Mouse (Mus musculus) adrenal gland, adult 18-20 months (tissue): ENCODE data around the gene Slc8a3. TPM values are rescaled to one million over a fixed set of nuclear protein-coding genes. Genes with fewer than 3 reads are reported as not detected.
"Not testable (repeated sequence)": the region's sequence is repeated elsewhere in the genome, so short reads cannot be mapped to it uniquely, and the experiment has no call there.

ENCODE experiments used
- DNase-seq, 2 experiments: peaks; one replicate each; pipeline ENCODE4 v3.0.0; 2021 to 2022; ENCODE audit warnings: low spot score in 2 of 2
- long read RNA-seq, 2 experiments: library from polyadenylated mRNA; stranded (forward); transcript quantifications; one replicate each; pipeline ENCODE4 v2.0.0; 2021
- total RNA-seq, 2 experiments: library from RNA; stranded (reverse); gene quantifications; 1 replicate in 1 of 2; 2 replicates in 1 of 2; pipeline ENCODE4 v1.2.3; 2021

Slc8a3 gene
- under 1 TPM; 0.83 to 0.93 TPM for total RNA-seq
- long read RNA-seq, experiment 1, result 0 reads
- long read RNA-seq, experiment 2, result 0 reads

DNA sequence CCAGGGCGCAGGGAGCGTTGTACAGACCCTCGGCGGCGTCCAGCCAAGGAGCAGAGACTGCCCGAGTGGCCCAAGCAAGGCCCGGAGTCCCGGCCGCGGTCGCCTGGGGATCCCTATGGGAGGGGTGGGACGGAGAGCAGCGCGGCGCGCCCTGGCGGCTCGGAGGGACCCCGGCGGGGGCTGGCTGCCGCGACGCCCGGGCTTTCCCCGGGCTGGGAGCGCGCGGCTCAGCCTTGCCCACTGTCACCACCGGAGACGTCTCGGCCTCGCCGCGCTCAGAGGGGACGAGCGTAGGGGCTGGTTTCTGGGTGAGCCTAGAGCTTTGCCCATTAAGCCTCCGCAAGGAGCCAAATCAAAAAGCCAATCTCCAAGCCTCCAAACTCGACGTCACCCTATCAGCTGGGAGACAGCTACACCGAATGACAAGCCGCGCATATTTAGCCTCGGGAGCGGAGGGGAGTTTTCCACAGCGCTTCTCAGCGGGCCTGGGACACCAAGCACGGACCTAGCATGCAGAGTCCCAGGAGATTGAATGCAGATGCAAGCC, at the start of gene Slc8a3:
Gene Slc8a3 (minus strand): TSS at position 306 of the 547 bp plus-strand sequence.
- DNase-seq, result peak; percentile 23 to 24

DNA sequence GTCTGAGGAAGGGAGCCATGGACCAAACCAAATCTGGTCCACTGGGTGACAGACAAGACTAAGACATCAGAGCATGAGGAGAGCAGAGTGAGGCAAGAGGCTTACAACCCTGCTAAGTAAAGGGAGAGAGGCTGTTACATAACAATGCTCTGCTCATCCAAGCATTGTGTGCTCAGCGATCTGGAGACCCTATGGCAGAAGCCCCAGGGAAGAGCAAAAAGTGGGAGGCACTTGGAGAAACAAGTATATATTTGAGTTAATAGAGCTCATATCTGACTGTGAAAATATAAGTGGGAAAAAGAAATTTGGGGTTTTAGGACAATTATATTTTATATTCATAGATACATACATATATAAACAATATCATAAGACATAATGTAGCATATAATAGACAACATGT, 46.4 kb upstream of the Slc8a3 start, which contains the start of gene Gm4787:
Gene Gm4787 (minus strand): TSS at position 101 of the 400 bp plus-strand sequence.
- not testable (repeated sequence) for DNase-seq

DNA sequence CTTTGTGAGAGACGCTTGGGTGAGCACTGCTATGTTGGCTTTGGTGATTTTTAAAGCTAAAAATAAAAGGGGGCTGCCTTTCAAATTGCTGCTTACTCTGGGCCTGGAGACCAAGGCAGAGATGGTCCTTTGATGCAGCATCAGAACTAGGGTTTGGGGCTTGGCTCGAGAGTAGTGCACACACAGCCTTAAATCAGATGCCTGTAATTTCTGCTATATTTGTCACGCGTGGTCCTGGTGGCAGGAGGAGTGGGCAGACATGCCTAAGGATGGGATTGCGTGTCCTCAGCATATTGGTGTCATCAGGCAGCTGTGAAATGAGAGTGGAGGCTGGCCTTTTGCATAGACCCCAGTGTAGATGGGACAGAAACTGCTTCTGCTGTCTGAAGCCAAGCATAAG, 861 bp upstream of the Slc8a3 start:
- DNase-seq, result no peak

DNA sequence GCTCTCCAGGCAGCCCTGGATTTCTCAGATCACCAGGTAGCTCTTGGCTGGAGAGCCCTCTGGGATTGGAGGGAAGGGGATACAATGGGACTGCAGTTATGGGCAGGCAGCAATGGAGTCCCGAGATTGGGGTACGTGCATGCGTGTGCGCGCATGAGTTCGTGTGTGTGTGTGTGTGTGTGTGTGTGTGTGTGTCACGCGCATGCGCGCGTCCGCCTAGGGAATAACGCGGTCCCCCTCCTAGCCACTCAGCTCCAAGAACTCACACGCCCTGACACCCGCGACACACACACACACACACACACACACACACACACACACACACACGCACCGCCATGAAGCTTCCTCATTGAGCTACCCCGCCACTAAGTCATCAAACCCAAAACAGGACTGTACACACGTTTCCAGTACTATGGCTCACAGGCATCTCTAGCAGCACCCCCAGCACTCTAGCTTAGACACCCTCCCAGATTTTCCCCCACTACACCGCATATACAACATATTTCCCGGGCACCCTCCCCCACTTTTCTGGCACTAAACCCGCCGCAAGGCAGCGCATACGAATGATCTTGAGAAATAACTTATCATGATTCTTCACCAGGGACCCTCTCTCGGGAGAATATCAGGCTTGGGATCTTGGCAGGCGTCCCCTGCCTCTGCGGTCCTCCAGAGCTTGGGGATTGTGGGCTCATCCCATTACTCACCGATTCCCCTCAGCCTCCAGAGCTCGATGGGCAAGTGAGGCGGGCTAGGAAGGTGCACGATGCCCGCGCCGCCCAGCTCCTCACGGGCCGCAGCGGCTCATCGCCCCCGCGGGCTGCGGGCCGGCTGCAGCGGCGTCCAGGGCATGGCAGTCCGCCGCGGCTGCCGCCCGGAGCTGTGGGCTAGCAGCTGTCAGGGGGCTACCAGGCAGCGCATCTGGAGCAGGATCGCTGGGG, 774 bp downstream of the Slc8a3 start:
- peak; percentile 19 to 21 for DNase-seq

DNA sequence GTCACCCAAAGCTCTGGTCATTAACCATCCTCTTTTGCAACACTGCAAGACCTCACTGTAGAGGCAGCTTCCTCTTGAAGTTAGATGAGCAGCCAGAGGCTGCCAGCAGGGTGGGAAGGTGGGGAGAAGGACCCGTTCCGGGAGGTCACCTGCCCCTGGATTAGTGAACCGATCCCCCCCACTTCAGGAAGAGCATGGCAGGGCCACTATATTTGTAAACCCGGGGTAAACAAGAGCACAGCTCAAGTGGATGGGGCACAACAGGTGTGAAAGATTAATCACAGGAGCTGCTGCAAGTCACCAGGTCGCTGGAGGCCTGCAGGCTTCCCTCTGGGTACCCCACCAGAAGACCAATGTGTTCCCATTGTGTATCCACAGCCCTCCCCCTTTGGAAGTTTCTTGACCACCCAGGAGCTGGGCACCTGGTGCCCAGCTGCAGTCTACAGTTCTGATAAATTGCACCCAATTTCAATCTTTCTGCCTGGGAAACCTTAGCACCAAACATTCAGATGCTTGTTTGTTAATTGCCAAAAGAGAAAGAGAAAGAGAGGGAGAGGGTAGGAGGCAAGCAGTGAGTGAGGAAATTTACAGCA, 1.8 kb downstream of the Slc8a3 start:
- no peak for DNase-seq

DNA sequence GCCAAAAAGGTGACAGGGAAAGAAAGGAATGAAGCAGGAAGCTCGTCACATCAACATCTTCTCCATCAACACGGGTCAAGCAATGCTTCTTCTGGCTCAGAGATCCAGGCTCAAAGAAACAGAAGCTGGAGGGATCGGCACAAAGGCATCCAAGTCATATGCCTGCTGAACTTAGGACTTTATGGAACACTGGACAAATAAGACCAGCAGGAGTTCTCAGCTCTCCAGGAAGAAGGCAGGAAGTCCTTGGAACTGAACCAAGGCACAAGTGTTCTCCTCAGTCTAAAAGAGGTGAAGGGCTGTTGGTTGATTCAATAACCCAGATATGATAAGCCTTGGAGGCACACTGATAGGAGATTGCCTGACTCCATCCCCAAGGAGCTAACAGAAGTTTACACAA, 8.0 kb downstream of the Slc8a3 start:
- no peak for DNase-seq

DNA sequence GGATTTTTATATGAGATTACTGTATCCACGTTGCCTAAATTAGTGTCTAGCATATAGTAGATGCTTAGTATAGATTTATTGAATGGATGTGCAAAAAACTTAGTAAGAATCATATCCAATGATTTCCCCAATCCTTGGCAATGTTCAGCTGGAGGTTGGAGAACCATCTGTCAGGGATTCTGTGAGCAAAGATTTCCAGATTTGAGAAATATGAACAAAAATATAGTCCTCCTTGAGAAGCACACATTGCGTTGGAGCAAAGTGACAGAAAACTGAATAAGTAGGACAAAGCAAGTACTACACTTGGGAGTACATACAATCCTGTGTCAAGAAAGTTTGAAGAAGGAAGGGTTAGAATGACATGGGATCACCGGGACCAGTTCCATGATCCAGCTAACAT, 8.9 kb downstream of the Slc8a3 start:
- no peak for DNase-seq

DNA sequence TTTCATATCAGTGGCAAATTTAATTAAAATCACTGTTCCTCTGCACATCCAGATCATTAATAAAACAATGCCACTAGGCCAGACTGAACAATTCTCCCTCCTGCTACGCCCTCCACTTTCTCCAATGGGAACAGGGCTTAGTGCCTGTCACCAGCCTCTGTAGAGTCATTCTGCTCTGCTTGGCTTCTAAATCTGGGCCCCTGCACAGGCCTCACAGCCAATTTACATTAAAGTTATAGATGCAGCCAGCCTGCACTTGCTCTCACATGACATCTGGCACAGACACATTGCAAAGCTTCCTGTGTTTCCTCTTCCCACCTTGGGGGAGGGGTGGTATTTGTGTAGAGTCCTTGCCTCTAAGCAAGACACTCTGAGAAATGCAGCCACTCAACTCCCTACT, 12.0 kb downstream of the Slc8a3 start:
- no peak for DNase-seq

DNA sequence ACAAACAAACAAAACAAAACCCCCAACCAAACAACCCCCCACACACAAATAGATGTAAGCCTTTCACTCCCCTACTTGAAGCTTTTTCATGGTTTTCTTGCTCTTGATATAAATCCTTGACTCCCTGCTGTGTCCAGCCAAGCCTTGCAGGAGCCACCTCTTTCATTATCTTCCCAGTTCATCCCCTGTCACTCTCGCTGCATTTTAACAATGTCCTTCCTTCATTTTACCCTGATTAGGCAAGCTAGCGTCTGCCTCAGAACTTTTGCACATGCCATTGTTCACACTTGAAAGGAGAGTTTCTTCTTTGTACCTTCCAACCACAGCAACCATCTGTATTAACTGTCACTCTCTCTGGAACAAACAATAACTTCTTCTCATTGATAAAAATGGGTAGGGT, 15.2 kb downstream of the Slc8a3 start:
- DNase-seq, result no peak

DNA sequence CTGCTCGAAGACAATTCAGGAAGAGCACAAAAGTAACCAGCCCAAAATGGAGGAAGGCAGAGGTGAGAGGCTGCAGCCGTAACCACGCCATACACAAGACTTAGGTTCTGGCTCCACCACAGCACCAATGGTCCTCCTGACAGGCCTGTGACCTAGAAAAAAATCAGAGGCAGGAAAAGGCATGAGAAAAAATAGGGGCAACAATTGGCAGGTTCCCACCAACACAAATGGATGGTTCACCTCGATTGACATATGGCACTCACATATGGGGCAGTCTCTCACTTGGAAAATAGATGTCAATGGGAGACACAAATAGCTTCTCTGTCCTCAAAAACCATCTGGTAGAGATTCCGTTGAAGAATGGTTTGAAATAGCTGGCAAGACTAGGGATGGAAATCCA, 17.0 kb downstream of the Slc8a3 start:
- DNase-seq, result no peak

DNA sequence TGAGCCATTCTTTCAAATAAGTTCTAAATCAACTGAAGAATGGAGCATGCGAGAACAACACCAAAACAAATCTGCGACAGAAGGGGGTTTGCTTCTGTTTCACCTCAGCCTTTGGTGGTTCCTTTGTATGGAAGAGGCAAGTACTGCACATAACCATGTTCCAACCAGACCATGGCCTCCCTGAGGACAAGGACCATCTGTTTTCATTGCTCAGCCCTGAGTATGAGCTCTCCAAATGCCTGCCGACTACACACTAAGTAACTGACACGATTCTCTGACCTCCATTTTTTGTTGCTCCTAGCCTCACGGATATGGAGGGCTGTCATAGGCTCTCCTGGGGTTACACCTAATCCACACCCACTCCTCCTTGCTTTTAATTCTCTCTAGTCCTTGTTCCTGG, 29.4 kb downstream of the Slc8a3 start:
- DNase-seq, result no peak

DNA sequence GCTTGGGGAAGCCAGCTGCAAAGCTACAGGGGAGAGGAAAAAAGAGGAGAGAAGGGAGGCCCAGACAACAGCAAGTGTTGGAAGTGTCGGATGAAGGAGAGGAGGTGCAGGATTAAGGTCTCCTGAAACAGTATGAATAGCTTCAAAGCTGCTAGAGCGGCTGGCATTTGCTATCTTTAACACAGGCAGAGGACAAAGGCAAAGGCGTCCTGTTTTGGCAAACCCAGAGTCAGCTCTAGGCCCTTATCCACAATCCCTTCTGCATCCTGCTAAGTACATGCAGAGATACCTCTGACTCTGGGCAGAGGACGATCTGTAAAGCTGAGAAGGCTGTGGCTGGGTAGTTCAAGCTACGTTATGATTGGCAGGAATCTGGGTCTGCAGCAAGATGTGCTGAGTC, 38.4 kb downstream of the Slc8a3 start:
- DNase-seq, result no peak

DNA sequence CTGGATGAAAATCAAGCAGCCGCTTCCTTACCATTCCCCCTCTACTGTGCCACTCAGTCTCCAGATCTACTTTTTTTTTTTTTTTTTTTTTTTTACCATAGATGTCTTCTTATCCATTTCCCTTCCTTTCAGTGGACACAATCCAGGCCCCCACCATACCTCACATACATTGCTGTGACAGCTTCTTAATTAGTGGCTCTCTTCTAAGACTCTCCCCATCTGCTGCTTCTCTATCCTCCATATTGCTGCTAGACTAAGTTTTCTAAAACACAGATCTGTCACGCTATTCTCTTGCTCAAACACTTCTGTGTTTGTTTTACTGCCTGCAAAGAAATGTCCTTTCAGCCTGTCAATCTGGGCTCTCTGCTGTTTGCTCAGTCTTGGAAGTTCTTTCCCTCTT, 54.9 kb downstream of the Slc8a3 start:
- no peak for DNase-seq

DNA sequence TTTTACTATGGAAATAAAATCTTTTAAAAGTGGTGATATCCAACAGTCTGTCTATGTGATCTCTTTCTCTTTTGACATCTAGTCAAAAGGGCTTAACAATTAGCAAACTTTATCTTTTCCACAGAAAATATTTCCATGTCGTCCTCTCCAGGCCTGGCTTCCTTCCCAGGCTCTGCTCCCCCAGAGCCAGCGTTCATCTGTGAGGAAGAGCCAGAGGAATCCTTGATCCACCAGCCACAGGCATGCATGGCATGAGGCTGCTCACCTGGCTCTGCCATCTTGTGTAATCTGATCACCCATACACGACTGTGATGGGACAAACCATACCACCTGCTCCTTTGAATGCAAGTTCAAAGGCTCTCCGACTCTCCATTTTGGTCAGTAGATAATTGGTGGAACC, 58.4 kb downstream of the Slc8a3 start:
- no peak for DNase-seq

DNA sequence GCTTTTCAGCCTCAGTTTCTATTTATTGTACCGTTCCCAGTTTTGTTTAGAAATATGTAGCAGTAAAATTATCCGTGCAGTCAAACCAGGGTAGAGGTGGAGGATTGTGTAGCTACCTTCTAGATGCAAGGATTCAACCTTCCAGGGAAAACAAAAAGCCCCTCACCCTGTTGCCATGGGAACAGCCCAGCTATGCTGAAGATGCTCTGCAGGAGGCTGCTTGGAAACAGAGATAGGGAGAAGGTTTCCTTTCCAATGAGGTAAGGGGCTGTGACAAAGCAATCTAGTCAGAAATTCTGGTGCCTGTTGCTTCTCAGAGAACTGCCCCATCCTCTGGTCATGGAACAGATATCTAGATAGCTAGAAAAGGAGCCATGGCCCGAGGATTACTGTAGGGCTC, 59.6 kb downstream of the Slc8a3 start:
- DNase-seq, result no peak

DNA sequence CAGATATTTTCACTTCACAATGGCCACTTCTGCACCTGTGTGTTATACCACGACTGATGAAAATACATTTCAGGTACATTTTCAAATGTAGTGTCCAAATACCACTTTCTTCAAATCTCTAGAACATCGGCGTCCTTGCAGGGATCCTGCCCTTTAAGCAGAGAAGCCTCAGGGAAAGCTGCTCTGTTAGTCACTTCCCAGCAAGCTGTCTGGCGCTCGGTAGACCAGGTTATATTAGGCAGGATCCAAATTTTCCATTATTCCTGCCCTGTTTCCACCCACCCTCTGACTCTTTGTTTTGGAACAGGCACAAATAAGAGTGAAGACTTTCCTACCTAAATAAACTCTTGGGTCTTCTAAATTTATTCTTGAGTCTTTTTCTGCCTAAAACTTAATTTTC, 63.7 kb downstream of the Slc8a3 start:
- DNase-seq, result no peak

DNA sequence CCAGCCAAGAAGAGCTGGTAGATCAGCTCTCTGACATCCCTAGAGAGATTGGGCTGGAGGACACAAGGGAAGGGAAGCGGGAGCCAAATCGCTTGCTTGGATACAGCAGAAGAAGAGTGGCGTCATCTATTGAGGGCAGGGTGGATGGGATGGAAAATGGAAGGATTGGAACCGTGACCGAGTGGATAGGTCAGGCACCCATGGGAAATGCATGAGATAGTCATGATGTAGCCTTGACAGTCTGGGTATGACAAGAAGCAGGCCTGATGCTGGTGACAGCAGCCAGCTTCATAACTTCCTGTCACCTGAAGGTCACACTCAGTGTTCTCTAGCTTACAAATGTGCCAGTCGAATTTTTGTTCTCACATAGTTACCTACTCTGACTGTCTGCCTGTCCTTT, 70.2 kb downstream of the Slc8a3 start:
- no peak for DNase-seq

DNA sequence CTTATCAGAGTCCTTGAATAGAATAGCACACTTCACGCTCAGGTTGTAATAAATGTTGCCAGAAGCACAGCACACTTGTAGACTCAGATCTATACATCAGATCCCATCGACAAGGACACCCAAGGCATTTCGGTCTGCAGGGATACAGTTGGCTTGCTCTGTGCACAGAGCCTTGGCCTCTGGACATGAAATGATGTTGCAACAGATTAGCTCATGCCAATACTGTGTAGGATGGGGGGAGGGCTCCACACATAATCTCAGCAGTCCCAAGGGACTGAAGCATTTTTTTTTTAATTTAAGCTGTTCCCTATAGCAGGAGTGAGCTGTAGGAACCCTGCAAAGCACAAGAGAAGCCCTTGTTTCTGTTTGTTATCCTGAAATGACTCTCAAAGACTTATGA, 74.8 kb downstream of the Slc8a3 start:
- DNase-seq, result no peak

DNA sequence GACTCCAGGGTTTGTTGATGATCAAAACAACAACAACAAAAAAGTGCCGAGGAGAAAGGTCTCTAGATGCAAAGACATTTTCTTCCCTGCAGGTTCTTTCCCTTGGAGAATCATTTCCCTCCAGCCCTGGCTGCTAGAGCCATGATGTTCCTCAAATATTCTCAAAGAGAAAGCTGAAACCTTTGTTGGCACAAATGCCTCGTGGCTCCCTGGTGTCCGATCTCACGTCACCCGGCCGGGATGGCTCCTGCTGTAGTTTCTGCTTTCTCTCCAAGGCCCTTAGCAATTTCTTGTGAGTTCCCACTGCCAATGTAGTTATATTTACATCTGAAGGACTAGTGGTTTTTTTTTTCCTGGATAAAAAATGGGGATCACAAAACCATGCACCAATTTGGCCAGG, 87.6 kb downstream of the Slc8a3 start:
- no peak for DNase-seq

DNA sequence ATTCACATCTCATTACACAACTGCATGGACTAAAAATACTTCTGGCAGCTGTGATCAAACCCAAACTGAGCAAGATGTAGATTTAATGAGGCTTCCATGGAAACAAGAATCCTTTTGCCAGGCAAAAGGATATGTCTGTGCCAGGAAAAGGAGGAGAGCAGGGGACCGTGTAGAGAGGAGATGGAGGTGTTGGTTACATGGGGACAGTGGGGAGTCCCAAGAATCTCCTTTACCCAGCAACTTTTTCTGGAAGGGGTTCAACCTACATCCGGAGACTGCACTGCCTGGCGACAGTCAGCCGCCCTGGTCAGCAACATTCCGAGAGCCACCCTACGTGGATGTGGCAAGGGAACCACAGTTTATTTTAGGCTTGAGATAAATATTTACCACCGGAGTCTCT, 88.0 kb downstream of the Slc8a3 start:
- no peak for DNase-seq

DNA sequence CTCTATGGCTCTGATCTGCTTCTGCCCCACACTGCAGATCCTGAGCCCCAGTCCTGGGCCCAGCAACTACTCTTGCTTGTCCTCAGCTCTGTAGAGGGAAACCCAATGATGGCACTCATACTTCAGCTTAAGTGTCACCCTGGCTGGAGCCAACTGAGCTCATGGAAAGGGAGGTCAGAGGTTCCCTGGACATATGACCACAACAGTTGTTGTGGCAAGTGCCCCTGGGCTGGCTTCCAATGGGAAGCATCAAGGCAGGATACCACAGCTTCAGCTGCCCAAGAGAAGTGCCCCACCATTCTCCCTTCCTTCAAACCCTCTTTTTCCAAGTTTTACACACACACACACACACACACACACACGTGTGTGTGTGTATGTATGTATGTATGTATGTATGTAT, 88.5 kb downstream of the Slc8a3 start:
- DNase-seq, result no peak

DNA sequence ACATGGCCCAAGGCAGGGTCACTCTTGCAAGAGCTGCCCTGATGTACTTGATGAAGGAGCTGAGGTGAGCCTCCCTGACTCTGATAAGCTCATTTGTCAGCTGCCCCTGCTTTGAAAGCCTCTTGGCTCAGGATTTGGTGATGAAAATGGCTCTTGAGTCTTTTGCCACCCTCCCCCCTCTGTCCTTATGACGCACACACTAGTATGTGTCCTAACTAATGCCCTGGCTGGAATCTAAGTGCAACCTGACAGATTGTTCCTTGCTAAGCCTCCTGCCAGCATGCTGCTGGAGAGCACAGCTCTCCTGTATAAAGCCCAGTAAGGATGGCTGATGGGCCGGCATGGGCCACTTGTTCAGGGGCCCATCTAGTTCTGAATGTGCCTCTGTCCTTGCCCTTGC, 91.3 kb downstream of the Slc8a3 start:
- DNase-seq, result no peak
